Mouse (Mus musculus) midbrain, embryonic 10.5 days (tissue): Measurements from ENCODE around the gene Lypd6. TPM values are rescaled to one million over a fixed set of nuclear protein-coding genes. Genes with fewer than 3 reads are reported as not detected.

Experiments
- DNase-seq: peaks from one replicate; pipeline ENCODE4 v3.0.0-alpha.2; 2017; ENCODE audit warnings: low spot score
- H3K27ac ChIP-seq: fragments of 300-500 bp; sonication (generic); replicated peaks from 2 replicates; pipeline ENCODE4 v1.5.1; 2016; ENCODE audit warnings: mild to moderate bottlenecking
- H3K27me3 ChIP-seq: fragments of 300-500 bp; sonication (generic); 2 replicates; pipeline ENCODE4 v1.6.1; 2016; ENCODE audit warnings: low read depth, mild to moderate bottlenecking; ENCODE audit not compliant: poor library complexity, severe bottlenecking
- H3K36me3 ChIP-seq: fragments of 300-500 bp; sonication (generic); 2 replicates; pipeline ENCODE4 v1.6.1; 2016; ENCODE audit warnings: mild to moderate bottlenecking, moderate library complexity
- H3K4me1 ChIP-seq: fragments of 300-500 bp; sonication (generic); 2 replicates; pipeline ENCODE4 v1.6.1; 2016
- H3K4me3 ChIP-seq: fragments of 300-500 bp; sonication (generic); 2 replicates; pipeline ENCODE4 v1.5.1; 2016; ENCODE audit warnings: mild to moderate bottlenecking, moderate library complexity
- H3K9me3 ChIP-seq: fragments of 300-500 bp; sonication (generic); replicated peaks from 2 replicates; pipeline ENCODE4 v1.6.1; 2016; ENCODE audit warnings: mild to moderate bottlenecking
- WGBS: fragments of 180-500 bp; shearing (Covaris S2); methylation state at CpG from one replicate; pipeline ENCODE4 v1.1.7; 2016; 5-methylcytosine and 5-hydroxymethylcytosine counted together
- polyA plus RNA-seq: library from polyadenylated mRNA; unstranded; fragments of >200 nt; fragmentation: Nextera tagmentation; extraction: Ambion mirVana; gene quantifications from 2 replicates; pipeline ENCODE4 v1.2.1, GENCODE M21; 2016

Gene Lypd6
- polyA plus RNA-seq, 1 experiment from 2014 or later: 4.3 TPM

- Histone ChIP-seq H3K9me3 (no peaks in the 10 kb centered on the region), H3K27me3 (no peaks in the 10 kb centered on the region), H3K36me3 (no peaks in the 10 kb centered on the region), H3K4me3 (no peak overlapping the region), H3K4me1 (0 out of 2 replicates have a peak, but pooled peaks cover 4% of the 10 kb centered on the region), H3K27ac (no peak overlapping the region)
- no peak for DNase-seq
- WGBS: 74% methylated on average over 2 of the region's 2 CpGs
Observed at GRCm38 (mm10) chr2:50151401-50151800, 85.2 kb downstream of the Lypd6 start.

- Histone ChIP-seq H3K4me1 (0 out of 2 replicates have a peak, but pooled peaks cover 4% of the 10 kb centered on the region), H3K4me3 (no peak overlapping the region), H3K27ac (no peak overlapping the region), H3K9me3 (no peaks in the 10 kb centered on the region), H3K27me3 (no peaks in the 10 kb centered on the region), H3K36me3 (no peaks in the 10 kb centered on the region)
- 85% methylated on average over 3 of the region's 3 CpGs for WGBS
- DNase-seq: no peak
Observed at GRCm38 (mm10) chr2:50151879-50152278, 85.7 kb downstream of the Lypd6 start.

DNA sequence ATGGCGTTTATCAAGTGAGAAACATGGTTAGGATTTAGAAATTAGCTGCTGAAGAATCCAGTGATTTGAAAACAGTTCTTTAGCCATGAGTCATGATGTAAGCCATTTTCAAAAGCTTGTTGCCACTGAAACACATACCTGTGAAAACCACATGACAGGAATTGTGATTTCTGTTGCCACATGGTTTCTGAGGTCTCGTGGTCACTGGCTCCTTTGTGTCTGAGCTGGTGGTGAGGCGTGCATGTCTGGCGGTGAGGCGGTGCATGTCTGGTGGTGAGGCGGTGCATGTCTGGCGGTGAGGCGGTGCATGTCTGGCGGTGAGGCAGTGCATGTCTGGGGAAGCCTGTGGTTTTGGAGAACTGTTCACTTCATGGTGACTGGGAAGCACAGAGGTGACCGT, 89.8 kb downstream of the Lypd6 start:
- no peaks in the 10 kb centered on the region; the same call in 1 of the 2 replicates for H3K4me1 ChIP-seq
- no peaks in the 10 kb centered on the region for H3K9me3 ChIP-seq
- H3K27me3 ChIP-seq: no peaks in the 10 kb centered on the region
- DNase-seq: no peak
- WGBS: 93% methylated on average over 10 of the region's 10 CpGs
- H3K36me3 ChIP-seq: no peaks in the 10 kb centered on the region
- no peak overlapping the region for H3K27ac ChIP-seq
- H3K4me3 ChIP-seq: no peak overlapping the region

DNA sequence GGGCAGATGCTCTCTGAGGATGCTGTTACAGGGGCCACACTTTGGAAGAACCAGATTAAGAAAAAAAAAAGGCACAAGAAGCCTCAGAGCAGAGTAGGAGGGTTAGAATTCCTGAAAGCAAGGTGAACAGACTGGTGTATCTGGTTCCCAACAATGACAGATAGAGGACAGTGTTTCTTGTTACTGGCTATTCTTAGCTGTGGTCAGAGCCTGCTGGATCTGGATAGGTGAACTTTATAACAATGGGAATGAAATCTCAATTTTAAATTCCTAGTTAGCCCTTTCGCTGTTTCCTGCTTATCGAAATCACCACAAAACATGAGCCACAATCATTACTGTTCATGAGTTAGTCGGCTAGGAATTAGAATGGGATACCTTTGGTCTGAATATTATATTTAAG, 93.8 kb downstream of the Lypd6 start:
- WGBS: 94% methylated on average over 3 of the region's 3 CpGs
- H3K4me1 ChIP-seq: no peaks in the 10 kb centered on the region; the same call in 1 of the 2 replicates

GRCm38 (mm10) chr2:50163608-50164007, 97.4 kb downstream of the Lypd6 start:
- 91% methylated on average over 8 of the region's 8 CpGs for WGBS
- Histone ChIP-seq H3K27me3 (no peaks in the 10 kb centered on the region), H3K36me3 (no peaks in the 10 kb centered on the region), H3K9me3 (no peaks in the 10 kb centered on the region), H3K4me1 (peaks cover 16% of the 10 kb centered on the region), H3K27ac (no peak overlapping the region), H3K4me3 (no peak overlapping the region)
- no peak for DNase-seq

More for the DNA sequence above, 93.8 kb downstream of the Lypd6 start:
- Histone ChIP-seq H3K27ac (no peak overlapping the region), H3K27me3 (no peaks in the 10 kb centered on the region), H3K4me3 (no peak overlapping the region), H3K9me3 (no peaks in the 10 kb centered on the region), H3K36me3 (no peaks in the 10 kb centered on the region)
- no peak for DNase-seq

DNA sequence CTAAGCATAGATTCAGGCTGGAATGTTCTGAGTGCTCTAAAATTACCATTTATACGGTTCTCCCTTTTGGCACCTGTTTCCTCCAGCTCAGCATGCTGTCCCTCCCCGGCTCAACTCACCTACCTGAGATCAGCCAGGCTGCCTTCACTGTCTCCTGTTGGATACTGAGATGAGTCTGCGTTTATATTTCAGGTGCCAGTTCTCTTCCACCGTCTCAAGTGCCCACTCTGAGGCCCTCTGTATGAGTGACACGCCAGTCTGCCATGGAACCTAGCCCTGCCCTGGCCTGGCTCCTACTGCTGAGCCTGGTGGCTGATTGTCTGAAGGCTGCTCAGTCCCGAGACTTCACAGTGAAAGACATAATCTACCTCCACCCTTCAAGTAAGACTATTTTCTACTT, 99.0 kb downstream of the Lypd6 start:
- Histone ChIP-seq H3K4me3 (no peak overlapping the region), H3K36me3 (no peaks in the 10 kb centered on the region), H3K4me1 (peaks cover 19% of the 10 kb centered on the region), H3K27ac (no peak overlapping the region), H3K9me3 (no peaks in the 10 kb centered on the region; the same call in 1 of the 2 replicates), H3K27me3 (no peaks in the 10 kb centered on the region)
- WGBS: 70% methylated on average over 6 of the region's 6 CpGs
- no peak for DNase-seq

GRCm38 (mm10) chr2:50166082-50166481, 99.9 kb downstream of the Lypd6 start:
- 68% methylated on average over 5 of the region's 5 CpGs for WGBS
- no peaks in the 10 kb centered on the region; the same call in 1 of the 2 replicates for H3K9me3 ChIP-seq
- no peak overlapping the region for H3K4me3 ChIP-seq
- H3K27ac ChIP-seq: no peak overlapping the region
- DNase-seq: no peak
- H3K36me3 ChIP-seq: no peaks in the 10 kb centered on the region
- H3K4me1 ChIP-seq: peaks cover 19% of the 10 kb centered on the region
- H3K27me3 ChIP-seq: no peaks in the 10 kb centered on the region

- DNase-seq: no peak
- no peak overlapping the region for H3K27ac ChIP-seq
- H3K4me3 ChIP-seq: no peak overlapping the region
- 87% methylated on average over 12 of the region's 12 CpGs for WGBS
- no peaks in the 10 kb centered on the region for H3K36me3 ChIP-seq
- H3K4me1 ChIP-seq: peaks cover 16% of the 10 kb centered on the region
- H3K9me3 ChIP-seq: no peaks in the 10 kb centered on the region; the same call in 1 of the 2 replicates
- H3K27me3 ChIP-seq: no peaks in the 10 kb centered on the region
Observed at GRCm38 (mm10) chr2:50173730-50174528, 107.7 kb downstream of the Lypd6 start.

DNA sequence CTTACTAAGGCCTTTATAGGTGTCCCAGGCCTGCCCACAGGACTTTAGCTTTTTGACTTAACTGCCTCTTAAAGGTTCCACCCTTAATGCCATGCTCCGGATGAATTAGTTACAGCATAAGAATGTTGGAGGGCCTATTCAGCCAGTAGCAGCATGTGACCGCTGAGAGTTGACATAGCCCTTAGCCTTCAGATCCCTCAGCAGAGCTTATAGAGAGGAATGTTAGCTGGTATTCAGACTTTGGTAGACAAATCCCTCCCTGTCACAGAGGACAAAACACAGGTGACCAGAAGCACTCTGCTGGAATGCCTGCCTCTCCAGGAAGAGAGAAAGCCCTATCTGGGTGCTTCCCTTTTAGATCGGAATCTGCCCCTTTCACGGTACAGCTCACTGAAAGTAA, 109.5 kb downstream of the Lypd6 start:
- H3K27ac ChIP-seq: peak overlapping the region; percentile 57
- no peak for DNase-seq
- WGBS: 63% methylated on average over 4 of the region's 4 CpGs

DNA sequence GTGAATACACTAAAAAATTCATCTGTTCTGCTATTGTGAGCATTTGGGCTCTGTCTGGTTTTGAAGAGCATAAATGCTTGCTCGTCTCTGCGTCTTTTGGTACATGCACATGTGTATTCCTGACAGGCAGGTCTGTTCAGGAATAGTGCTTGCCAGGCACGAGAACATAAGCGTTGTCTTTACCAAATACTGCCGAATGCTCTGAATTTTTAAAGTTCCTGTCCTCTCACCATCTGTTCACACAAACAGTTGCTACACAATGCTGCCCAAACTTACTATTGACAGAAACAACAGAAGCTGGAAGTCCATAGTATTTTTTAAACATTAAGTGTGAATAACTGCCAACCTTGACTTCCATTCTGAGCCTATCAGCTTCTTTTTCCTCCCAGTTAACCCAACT, 112.9 kb downstream of the Lypd6 start:
- DNase-seq: no peak
- no peaks in the 10 kb centered on the region for H3K27me3 ChIP-seq
- peaks cover 14% of the 10 kb centered on the region for H3K4me1 ChIP-seq
- 90% methylated on average over 5 of the region's 5 CpGs for WGBS
- no peaks in the 10 kb centered on the region for H3K9me3 ChIP-seq
- H3K36me3 ChIP-seq: no peaks in the 10 kb centered on the region
- no peak overlapping the region for H3K4me3 ChIP-seq
- H3K27ac ChIP-seq: no peak overlapping the region

More for the DNA sequence above, 109.5 kb downstream of the Lypd6 start:
- Histone ChIP-seq H3K36me3 (no peaks in the 10 kb centered on the region), H3K4me3 (no peak overlapping the region), H3K9me3 (no peaks in the 10 kb centered on the region), H3K27me3 (no peaks in the 10 kb centered on the region), H3K4me1 (peaks cover 14% of the 10 kb centered on the region)

DNA sequence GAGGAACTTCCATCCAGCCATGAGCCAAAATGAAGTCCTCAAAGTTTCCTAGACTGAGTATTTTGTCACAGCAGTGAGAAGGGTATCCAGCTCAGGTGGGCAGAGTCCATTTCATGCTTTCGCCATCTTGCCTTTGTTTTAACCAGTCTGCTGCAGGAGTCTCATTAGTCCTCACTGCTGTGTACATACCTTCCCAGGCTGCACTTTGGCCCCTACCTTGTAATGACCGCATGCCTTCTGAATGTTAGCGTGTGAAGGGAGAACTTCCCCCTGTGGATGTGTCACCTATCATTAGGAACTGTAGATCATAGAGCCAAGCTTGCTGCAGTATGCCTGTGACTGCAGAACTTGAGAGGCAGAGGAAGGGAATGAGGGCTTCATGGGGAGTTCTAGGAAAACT, 114.2 kb downstream of the Lypd6 start:
- H3K9me3 ChIP-seq: no peaks in the 10 kb centered on the region
- WGBS: 96% methylated on average over 3 of the region's 3 CpGs
- no peaks in the 10 kb centered on the region for H3K27me3 ChIP-seq
- H3K4me3 ChIP-seq: no peak overlapping the region
- no peaks in the 10 kb centered on the region for H3K36me3 ChIP-seq
- peaks cover 8% of the 10 kb centered on the region for H3K4me1 ChIP-seq
- DNase-seq: no peak
- no peak overlapping the region for H3K27ac ChIP-seq

DNA sequence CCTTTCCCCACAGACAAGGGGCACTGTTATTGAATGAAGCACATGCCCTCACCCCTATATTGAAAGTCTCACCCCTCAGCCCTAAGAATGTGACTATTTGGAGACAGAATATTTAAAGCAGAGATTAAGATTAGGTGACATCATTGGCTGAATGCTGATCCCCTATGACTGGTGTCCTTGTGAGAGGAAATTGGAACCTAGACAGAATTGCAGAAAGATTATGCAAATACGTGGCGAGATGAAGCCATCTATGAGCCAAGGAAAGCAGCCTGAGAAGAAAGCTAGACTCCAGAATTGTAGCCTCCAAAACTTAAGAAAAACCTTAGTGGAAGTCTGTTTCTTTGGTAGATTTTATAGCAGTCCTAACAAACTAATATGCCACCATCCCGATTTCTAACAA, 115.1 kb downstream of the Lypd6 start:
- no peak for DNase-seq
- H3K4me1 ChIP-seq: no peaks in the 10 kb centered on the region
- no peak overlapping the region for H3K4me3 ChIP-seq
- WGBS: 90% methylated on average over 3 of the region's 3 CpGs
- no peaks in the 10 kb centered on the region for H3K27me3 ChIP-seq
- H3K9me3 ChIP-seq: no peaks in the 10 kb centered on the region
- H3K36me3 ChIP-seq: no peaks in the 10 kb centered on the region
- no peak overlapping the region for H3K27ac ChIP-seq

GRCm38 (mm10) chr2:50186711-50187405, 120.6 kb downstream of the Lypd6 start:
- H3K4me3 ChIP-seq: no peak overlapping the region
- H3K9me3 ChIP-seq: no peaks in the 10 kb centered on the region
- no peaks in the 10 kb centered on the region for H3K36me3 ChIP-seq
- no peaks in the 10 kb centered on the region for H3K4me1 ChIP-seq
- DNase-seq: no peak
- H3K27me3 ChIP-seq: no peaks in the 10 kb centered on the region
- WGBS: 31% methylated on average over 12 of the region's 12 CpGs
- H3K27ac ChIP-seq: no peak overlapping the region
